Mouse (Mus musculus) cerebellum, adult 8-10 months (tissue): ENCODE measurements around the gene Itgbl1.

Source experiments
- DNase-seq: peaks from one replicate; pipeline ENCODE4 v3.0.0; 2022

The Itgbl1 gene

GRCm38 (mm10) chr14:123990591-123991195 is 330.9 kb downstream of the Itgbl1 start:
- no peak for DNase-seq
